Mouse (Mus musculus): ENCODE data around the gene Alox5ap. TPM values are rescaled to one million over a fixed set of nuclear protein-coding genes. Genes with fewer than 3 reads are reported as not detected.

Gene Alox5ap
- polyA plus RNA-seq, 1 experiment from 2014 or later, result 17.8 TPM

DNA sequence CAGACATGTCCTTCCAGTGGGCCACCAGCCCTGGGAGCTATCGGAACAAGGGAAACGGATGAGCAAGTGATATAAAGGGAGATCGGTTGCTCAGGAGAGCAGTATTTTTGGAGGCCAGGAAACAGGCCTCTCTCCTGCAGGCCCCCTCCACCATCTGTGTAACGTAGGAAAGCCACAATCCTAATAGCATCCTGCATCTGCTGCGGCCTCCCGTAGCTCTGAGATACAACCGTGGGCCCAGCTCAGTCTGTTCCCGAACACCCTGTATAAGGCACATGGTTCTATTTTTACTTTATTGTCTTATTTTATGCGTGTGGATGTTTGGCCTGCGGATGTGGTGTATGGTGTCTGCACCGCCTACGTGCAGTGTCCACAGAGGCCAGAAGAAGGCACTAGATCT, 70.4 kb downstream of the Alox5ap start:
- Histone ChIP-seq H3K4me2 (replicated peaks; ENCODE audit: low read depth, low read length) (no peak overlapping the region), H3K36me3 (ENCODE audit: insufficient read depth, low read length) (no peaks in the 10 kb centered on the region), H3K9me3 (ENCODE audit: low read length) (no peaks in the 10 kb centered on the region), H3K27ac (ENCODE audit: low read length) (no peak overlapping the region), H3K9ac (replicated peaks; ENCODE audit: low read length) (no peak overlapping the region), H3K4me1 (ENCODE audit: insufficient read depth, low read length) (peaks cover 27% of the 10 kb centered on the region), H3K4me3 (ENCODE audit: low read length) (no peak overlapping the region), H3K27me3 (ENCODE audit: insufficient read depth, low read length) (no peaks in the 10 kb centered on the region)
- ATAC-seq (ENCODE audit: low FRiP score, low TSS enrichment), result no peak
- WGBS, result 89% methylated on average over 12 of the region's 12 CpGs

DNA sequence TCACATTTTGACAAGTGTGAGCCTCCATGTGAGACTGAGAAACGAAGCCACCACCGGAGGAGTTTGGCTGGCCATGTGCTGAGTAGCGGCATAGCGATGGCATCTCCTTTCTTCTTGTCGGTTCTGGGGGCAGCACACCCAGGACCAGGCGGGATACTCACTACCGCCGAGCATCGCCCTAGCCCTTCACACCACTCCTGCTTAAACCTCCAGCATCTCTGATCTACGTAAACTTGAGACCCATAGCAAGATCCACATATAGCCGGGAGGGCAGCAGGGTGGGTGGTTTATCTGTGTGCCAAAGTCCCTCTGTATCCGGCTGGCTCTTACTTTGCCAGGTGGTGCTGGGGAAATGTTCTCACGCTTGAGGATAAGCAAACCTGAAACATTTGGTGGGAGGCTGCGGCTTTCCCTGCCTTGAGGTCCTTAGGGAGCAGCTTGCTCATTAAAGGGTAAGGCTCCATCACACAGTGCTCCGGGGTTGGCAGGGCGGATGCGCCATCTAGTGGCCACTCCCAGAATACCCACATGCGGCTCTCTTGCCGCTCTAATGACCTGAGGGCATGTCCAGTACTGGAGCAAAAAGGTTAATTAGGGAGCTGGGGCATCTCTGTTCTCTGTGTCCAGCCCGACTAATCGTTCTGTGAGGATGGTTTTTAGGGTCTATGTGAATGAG, 71.1 kb downstream of the Alox5ap start:
- H3K9ac ChIP-seq (replicated peaks; ENCODE audit: low read length), result no peak overlapping the region; the same call in 1 of the 2 replicates
- peak; percentile 74 for ATAC-seq (ENCODE audit: low FRiP score, low TSS enrichment)
- no peak overlapping the region for H3K4me2 ChIP-seq (replicated peaks; ENCODE audit: low read depth, low read length)
- peaks cover 23% of the 10 kb centered on the region for H3K4me1 ChIP-seq (ENCODE audit: insufficient read depth, low read length)
- no peak overlapping the region for H3K27ac ChIP-seq (ENCODE audit: low read length)
- 36% methylated on average over 21 of the region's 21 CpGs for WGBS
- no peaks in the 10 kb centered on the region for H3K9me3 ChIP-seq (ENCODE audit: low read length)
- no peaks in the 10 kb centered on the region for H3K27me3 ChIP-seq (ENCODE audit: insufficient read depth, low read length)
- H3K36me3 ChIP-seq (ENCODE audit: insufficient read depth, low read length), result no peaks in the 10 kb centered on the region
- H3K4me3 ChIP-seq (ENCODE audit: low read length), result no peak overlapping the region

DNA sequence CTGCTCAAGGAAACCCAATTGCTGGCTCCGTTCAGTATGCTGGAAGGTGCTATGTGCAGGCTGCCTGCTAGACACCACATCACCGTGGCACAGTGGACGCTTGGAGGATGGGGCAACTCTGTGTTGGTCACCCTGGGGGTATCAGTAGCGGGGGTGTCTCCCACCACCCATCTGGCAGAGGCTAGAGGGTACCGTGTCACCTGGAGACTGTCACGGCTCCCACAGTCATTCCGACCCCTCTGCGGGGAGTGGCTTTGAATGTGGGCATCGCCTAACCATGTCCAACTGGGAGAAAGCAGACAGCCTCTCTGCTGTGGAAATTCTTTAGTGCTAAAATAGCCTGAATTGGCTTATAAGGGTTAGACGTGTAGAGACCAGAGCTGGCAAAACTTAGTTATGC, 72.6 kb downstream of the Alox5ap start:
- Histone ChIP-seq H3K9me3 (ENCODE audit: low read length) (no peaks in the 10 kb centered on the region), H3K9ac (replicated peaks; ENCODE audit: low read length) (no peak overlapping the region), H3K27ac (ENCODE audit: low read length) (no peak overlapping the region), H3K4me2 (replicated peaks; ENCODE audit: low read depth, low read length) (no peak overlapping the region), H3K27me3 (ENCODE audit: insufficient read depth, low read length) (no peaks in the 10 kb centered on the region), H3K36me3 (ENCODE audit: insufficient read depth, low read length) (no peaks in the 10 kb centered on the region), H3K4me3 (ENCODE audit: low read length) (no peak overlapping the region), H3K4me1 (ENCODE audit: insufficient read depth, low read length) (peaks cover 9% of the 10 kb centered on the region)
- WGBS, result 89% methylated on average over 10 of the region's 10 CpGs
- ATAC-seq (ENCODE audit: low FRiP score, low TSS enrichment), result no peak

Small RNAs within 50 kb of the gene (microRNA-seq; reads per million reads assigned to microRNA genes)
- not detected for gene Gm24105

Other genes starting within 250 kb of the Alox5ap start
- gene Uspl1, start 80.4 kb upstream of the Alox5ap start, polyA plus RNA-seq (2015; fragmentation: Nextera tagmentation; extraction: Ambion mirVana), result 41.1 and 45.2 TPM in 2 replicates
- 1,366 and 1,384 TPM in 2 replicates for gene Hmgb1, start 80.3 kb upstream of the Alox5ap start, polyA plus RNA-seq (2015; fragmentation: Nextera tagmentation; extraction: Ambion mirVana)
- 0.22 and 0.49 TPM in 2 replicates for gene Medag, start 147.0 kb downstream of the Alox5ap start, polyA plus RNA-seq (2015; fragmentation: Nextera tagmentation; extraction: Ambion mirVana)
- 0.59 TPM in 1 of 2 replicates, not detected in the other for gene Tex26, start 174.9 kb downstream of the Alox5ap start, polyA plus RNA-seq (2015; fragmentation: Nextera tagmentation; extraction: Ambion mirVana)